Mouse (Mus musculus): Measurements from ENCODE around the gene Aldh8a1. TPM values are rescaled to one million over a fixed set of nuclear protein-coding genes. Genes with fewer than 3 reads are reported as not detected.

The Aldh8a1 gene
- polyA plus RNA-seq, 1 experiment from 2014 or later: 0.19 TPM

DNA sequence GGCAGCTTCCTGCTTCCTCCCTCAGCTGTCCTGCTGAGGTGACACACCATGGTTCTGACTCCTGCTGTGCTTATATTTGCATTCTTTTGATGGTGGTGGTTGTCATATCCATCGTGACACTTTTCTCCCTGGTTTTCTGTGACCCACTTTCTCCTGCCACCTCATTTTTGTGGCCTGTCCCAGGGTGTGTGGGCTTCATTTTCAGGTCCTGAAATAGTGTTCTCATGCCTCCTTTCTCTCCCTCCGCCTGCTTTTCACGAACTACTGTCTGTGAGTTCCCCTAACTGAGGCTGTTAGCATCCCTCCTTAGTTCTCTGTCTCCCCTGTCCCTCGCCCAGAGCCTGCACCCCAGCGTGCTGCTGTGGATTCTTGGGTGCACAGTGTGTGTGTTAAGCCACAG lies 23.2 kb upstream of the Aldh8a1 start:
- Histone ChIP-seq H3K27ac (no peak overlapping the region), H3K4me3 (no peak overlapping the region), H3K36me3 (peaks cover 66% of the 10 kb centered on the region), H3K4me1 (no peaks in the 10 kb centered on the region), H3K27me3 (ENCODE audit: insufficient read depth, poor library complexity, severe bottlenecking) (no peaks in the 10 kb centered on the region), H3K9me3 (no peaks in the 10 kb centered on the region)
- no peak for DNase-seq (ENCODE audit: low spot score)
- WGBS: 63% methylated on average over 5 of the region's 5 CpGs

DNA sequence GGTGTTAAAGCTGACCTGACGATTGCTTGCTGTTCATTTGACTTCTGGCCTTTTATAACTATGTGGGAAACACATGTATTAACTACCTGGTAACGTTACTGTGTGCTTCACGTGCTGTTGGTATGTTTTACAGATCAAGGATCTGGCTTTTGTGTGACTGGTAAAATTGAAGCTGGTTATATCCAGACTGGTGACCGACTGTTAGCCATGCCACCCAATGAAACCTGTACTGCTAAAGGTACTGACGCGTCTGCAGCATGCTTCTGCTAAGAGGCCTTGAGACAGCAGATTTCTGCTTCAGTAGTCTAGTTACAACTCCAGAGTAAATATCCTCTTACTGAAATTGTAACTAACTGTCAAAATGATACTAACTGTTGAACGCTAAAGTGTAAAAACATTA lies 22.6 kb upstream of the Aldh8a1 start:
- no peak overlapping the region for H3K4me3 ChIP-seq
- 95% methylated on average over 7 of the region's 7 CpGs for WGBS
- peaks cover 71% of the 10 kb centered on the region for H3K36me3 ChIP-seq
- no peaks in the 10 kb centered on the region for H3K27me3 ChIP-seq (ENCODE audit: insufficient read depth, poor library complexity, severe bottlenecking)
- H3K9me3 ChIP-seq: no peaks in the 10 kb centered on the region
- DNase-seq (ENCODE audit: low spot score): no peak
- H3K4me1 ChIP-seq: no peaks in the 10 kb centered on the region
- H3K27ac ChIP-seq: no peak overlapping the region

DNA sequence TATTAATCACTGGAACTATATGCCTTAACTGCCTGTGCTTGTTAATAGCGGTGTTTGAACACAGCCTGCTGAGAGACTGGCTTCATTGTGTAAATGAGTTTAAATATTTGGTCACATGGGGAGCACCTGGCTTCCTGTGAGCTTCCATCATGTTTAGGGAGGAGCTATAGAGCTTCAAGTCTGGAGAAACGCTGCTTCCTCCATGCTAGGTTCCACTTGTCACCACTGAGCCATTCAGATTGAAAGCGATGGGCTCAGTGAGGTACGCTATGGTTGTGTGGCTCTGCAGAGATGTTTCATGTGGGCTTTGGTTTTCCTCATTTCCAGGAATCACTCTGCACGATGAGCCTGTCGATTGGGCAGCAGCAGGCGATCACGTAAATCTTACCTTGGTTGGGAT lies 19.1 kb upstream of the Aldh8a1 start:
- DNase-seq (ENCODE audit: low spot score): no peak
- Histone ChIP-seq H3K36me3 (peaks cover 58% of the 10 kb centered on the region), H3K27me3 (ENCODE audit: insufficient read depth, poor library complexity, severe bottlenecking) (no peaks in the 10 kb centered on the region), H3K4me1 (no peaks in the 10 kb centered on the region), H3K27ac (no peak overlapping the region), H3K4me3 (no peak overlapping the region), H3K9me3 (no peaks in the 10 kb centered on the region)
- 93% methylated on average over 8 of the region's 8 CpGs for WGBS

DNA sequence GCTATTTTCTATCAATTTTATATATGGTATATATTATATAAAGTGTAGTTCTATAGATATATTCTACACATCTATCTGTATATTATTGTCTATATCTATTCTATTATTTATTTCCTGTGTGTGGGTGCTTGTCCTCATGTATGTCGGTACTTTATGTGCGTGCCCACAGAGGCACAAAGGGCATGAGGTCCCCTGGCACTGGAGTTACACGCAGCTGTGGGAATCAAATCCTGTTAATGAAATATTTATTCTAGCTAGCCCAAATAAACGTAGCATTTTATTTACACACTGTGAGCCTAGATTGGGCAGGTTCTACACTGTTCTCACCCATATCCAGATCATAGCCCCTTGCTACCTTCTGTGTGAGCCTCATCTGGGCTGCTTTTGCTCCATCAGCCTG lies 18.0 kb upstream of the Aldh8a1 start:
- Histone ChIP-seq H3K4me3 (no peak overlapping the region), H3K27ac (no peak overlapping the region), H3K4me1 (no peaks in the 10 kb centered on the region), H3K36me3 (peaks cover 54% of the 10 kb centered on the region), H3K9me3 (no peaks in the 10 kb centered on the region), H3K27me3 (ENCODE audit: insufficient read depth, poor library complexity, severe bottlenecking) (no peaks in the 10 kb centered on the region)
- 92% methylated on average over 4 of the region's 4 CpGs for WGBS
- no peak for DNase-seq (ENCODE audit: low spot score)

DNA sequence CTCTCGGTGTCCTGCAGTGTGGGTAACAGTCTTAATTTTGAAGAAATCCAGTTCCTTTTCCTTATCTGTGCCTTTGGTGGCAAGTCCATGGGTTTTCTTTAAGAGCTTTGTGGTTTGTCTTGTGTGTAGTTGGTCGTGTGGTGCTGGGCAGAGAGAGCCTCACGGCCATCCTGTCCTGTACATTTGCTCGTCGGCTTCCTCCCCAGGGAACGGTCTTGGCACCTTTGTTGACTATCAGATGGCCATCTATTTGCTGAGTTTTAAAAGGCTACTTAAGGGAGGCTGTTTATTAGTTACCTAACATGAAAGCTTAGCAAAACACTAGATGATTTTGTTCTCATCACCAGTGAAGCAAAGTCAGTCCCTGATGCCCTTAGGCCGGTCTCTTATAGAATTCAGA lies 15.2 kb upstream of the Aldh8a1 start:
- peaks cover 54% of the 10 kb centered on the region for H3K36me3 ChIP-seq
- no peak overlapping the region for H3K4me3 ChIP-seq
- H3K4me1 ChIP-seq: peaks cover 4% of the 10 kb centered on the region; the same call in 1 of the 2 replicates
- H3K27me3 ChIP-seq (ENCODE audit: insufficient read depth, poor library complexity, severe bottlenecking): no peaks in the 10 kb centered on the region
- DNase-seq (ENCODE audit: low spot score): no peak
- H3K27ac ChIP-seq: no peak overlapping the region
- WGBS: 81% methylated on average over 7 of the region's 7 CpGs
- H3K9me3 ChIP-seq: no peaks in the 10 kb centered on the region

DNA sequence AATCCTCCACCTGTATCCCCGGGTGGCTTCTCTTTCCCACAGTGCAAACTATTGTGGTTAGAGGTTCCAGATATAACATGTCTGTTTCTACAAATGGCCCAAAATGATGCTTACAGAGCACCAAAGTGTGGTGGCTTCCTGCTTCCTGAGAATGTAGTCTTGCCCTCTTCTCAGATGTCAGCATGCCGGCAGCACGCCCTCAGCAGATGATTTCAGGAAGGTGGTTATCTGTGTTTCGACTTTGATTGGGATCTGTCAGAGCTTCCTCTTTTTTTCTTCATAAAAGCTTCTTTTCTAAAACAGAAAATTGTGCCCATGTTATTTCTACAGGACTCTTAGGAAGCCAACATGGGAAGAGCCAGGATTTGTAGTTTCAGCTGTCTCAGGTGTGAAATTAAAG lies 13.8 kb upstream of the Aldh8a1 start:
- DNase-seq (ENCODE audit: low spot score): no peak
- H3K9me3 ChIP-seq: no peaks in the 10 kb centered on the region
- peaks cover 59% of the 10 kb centered on the region for H3K36me3 ChIP-seq
- peaks cover 4% of the 10 kb centered on the region; the same call in 1 of the 2 replicates for H3K4me1 ChIP-seq
- no peaks in the 10 kb centered on the region for H3K27me3 ChIP-seq (ENCODE audit: insufficient read depth, poor library complexity, severe bottlenecking)
- WGBS: 80% methylated on average over 4 of the region's 4 CpGs
- H3K4me3 ChIP-seq: no peak overlapping the region
- no peak overlapping the region for H3K27ac ChIP-seq

DNA sequence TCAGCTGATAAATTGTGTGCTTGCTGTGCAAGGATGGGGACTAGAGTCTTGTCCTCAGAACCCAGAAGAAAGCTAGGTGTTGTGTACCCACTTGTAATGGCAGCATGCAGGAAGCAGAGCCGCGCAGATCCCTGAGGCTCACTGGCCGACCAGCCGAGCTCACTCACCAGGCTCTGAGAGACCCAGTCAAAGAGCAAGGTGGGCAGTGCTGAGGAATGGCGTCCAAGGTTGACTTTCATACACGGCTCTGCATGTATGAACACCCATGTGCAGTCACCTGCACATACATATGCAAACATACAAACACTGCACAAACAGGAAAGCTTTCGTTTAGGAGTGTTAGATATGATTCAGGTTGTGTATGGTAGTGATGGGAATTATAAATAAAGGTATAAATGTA lies 12.1 kb upstream of the Aldh8a1 start:
- no peaks in the 10 kb centered on the region for H3K27me3 ChIP-seq (ENCODE audit: insufficient read depth, poor library complexity, severe bottlenecking)
- peaks cover 69% of the 10 kb centered on the region for H3K36me3 ChIP-seq
- WGBS: 86% methylated on average over 7 of the region's 7 CpGs
- peaks cover 4% of the 10 kb centered on the region; the same call in 1 of the 2 replicates for H3K4me1 ChIP-seq
- H3K4me3 ChIP-seq: no peak overlapping the region
- no peaks in the 10 kb centered on the region for H3K9me3 ChIP-seq
- H3K27ac ChIP-seq: no peak overlapping the region
- DNase-seq (ENCODE audit: low spot score): no peak

DNA sequence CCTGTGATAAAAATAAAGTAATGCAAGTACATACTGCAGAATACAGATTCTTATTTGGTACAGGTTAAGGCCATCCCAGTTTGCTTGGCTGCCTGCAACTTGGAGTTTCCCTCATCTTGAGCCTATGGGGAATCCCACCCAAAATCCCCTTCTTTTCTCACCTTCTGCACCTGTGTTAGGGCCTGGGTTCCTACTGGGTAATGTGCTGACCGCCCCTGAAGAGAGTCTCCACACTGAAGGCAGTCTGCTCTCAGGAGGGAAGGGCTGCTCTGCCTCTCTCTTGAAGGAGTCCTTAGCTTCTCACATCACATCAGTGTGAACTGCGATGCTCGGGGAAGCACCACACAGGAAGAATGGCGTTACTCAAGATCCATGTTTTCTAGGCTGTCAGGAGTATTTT lies 11.2 kb upstream of the Aldh8a1 start:
- H3K4me1 ChIP-seq: peaks cover 4% of the 10 kb centered on the region; the same call in 1 of the 2 replicates
- no peak for DNase-seq (ENCODE audit: low spot score)
- 74% methylated on average over 4 of the region's 4 CpGs for WGBS
- H3K27me3 ChIP-seq (ENCODE audit: insufficient read depth, poor library complexity, severe bottlenecking): no peaks in the 10 kb centered on the region
- no peak overlapping the region for H3K4me3 ChIP-seq
- peaks cover 72% of the 10 kb centered on the region for H3K36me3 ChIP-seq
- H3K27ac ChIP-seq: no peak overlapping the region
- H3K9me3 ChIP-seq: no peaks in the 10 kb centered on the region

DNA sequence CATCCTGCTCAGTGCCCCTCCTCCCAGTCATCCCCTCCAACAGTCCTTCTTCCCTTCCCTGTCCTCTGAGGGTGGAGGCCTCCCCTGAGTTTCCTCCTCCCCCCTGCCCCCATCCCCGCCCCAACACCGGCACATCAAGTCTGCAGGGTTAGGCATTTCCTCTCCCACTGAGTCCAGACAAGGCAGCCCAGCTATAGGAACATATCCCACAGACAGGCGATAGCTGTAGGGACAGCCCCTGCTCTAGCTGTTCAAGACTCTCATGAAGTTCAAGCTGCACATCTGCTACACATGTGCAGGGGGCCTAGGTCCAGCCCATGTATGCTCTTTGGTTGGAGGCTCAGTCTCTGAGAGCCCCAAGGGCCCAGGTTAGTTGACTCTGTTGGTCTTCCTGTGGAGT lies 10.6 kb upstream of the Aldh8a1 start:
- no peaks in the 10 kb centered on the region for H3K27me3 ChIP-seq (ENCODE audit: insufficient read depth, poor library complexity, severe bottlenecking)
- DNase-seq (ENCODE audit: low spot score): peak; percentile 72
- H3K27ac ChIP-seq: no peak overlapping the region
- no peak overlapping the region for H3K4me3 ChIP-seq
- H3K4me1 ChIP-seq: peaks cover 4% of the 10 kb centered on the region; the same call in 1 of the 2 replicates
- 65% methylated on average over 3 of the region's 3 CpGs for WGBS
- H3K9me3 ChIP-seq: no peaks in the 10 kb centered on the region
- peaks cover 69% of the 10 kb centered on the region for H3K36me3 ChIP-seq

DNA sequence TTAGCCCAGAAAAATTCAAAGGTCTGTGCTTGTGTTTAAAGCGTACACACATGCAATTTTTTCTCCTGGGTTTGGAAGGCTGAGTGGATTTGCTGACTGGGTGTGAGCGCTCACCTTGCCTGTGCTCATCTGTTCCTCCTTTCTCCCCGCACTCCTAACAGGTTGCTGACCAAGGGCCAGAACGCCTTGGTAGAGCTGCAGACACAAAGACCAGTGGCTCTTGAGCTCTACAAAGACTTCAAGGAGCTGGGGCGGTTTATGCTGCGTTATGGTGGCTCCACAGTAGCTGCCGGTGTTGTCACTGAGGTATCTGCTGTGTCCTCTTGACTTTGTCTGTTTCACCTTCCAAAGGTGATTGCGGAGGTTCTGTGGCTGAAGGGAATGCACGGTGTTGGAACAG lies 9.6 kb upstream of the Aldh8a1 start:
- H3K36me3 ChIP-seq: peaks cover 64% of the 10 kb centered on the region
- H3K27me3 ChIP-seq (ENCODE audit: insufficient read depth, poor library complexity, severe bottlenecking): no peaks in the 10 kb centered on the region
- H3K4me1 ChIP-seq: peaks cover 4% of the 10 kb centered on the region; the same call in 1 of the 2 replicates
- no peaks in the 10 kb centered on the region for H3K9me3 ChIP-seq
- no peak overlapping the region for H3K4me3 ChIP-seq
- H3K27ac ChIP-seq: no peak overlapping the region
- peak; percentile 51 for DNase-seq (ENCODE audit: low spot score)
- 89% methylated on average over 9 of the region's 9 CpGs for WGBS

DNA sequence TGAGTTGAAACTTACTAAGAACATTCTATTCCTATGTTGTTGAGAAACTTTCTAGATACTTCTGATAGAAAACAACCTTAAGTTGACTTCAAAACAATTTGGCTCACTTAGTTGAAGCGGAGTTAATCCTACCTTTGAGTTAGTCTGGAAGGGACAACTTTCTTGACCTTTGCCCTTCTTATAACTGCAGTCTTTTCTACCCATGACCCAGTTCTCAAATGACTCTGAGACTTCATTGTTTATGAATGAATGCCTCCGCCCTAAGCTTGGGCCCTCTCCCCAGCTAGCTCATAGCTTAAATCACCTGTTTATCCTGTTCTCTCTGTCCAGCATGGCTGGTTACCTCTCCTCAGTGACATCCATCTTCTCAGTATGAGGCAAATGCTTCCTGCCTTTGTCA lies 7.5 kb upstream of the Aldh8a1 start:
- Histone ChIP-seq H3K9me3 (no peaks in the 10 kb centered on the region), H3K36me3 (peaks cover 49% of the 10 kb centered on the region), H3K27ac (no peak overlapping the region), H3K4me3 (no peak overlapping the region), H3K4me1 (peaks cover 4% of the 10 kb centered on the region; the same call in 1 of the 2 replicates), H3K27me3 (ENCODE audit: insufficient read depth, poor library complexity, severe bottlenecking) (no peaks in the 10 kb centered on the region)
- no peak for DNase-seq (ENCODE audit: low spot score)
- 93% methylated on average over 2 of the region's 2 CpGs for WGBS

DNA sequence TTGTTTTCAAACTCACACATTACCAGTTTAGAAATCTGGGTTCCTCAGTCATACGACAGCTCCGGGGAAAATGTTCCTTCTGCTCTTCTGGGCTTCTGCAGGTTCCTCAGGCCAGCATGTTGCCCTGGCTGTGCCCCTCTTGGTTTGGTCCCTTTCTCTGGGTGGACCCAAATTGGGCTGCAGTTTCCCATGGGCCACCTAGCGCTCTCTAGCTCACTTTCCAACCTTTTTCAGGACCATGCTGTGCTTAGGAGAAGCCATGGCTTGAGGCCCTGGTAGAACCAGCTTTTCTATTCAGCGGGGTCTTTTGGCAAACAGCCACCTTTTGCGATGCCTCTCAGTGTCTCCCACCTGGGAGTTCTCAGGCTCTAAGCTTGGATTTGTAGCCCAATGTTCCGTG lies 4.8 kb upstream of the Aldh8a1 start:
- DNase-seq (ENCODE audit: low spot score): peak; percentile 73
- WGBS: 93% methylated on average over 6 of the region's 6 CpGs
- Histone ChIP-seq H3K4me3 (no peak overlapping the region), H3K36me3 (peaks cover 30% of the 10 kb centered on the region), H3K4me1 (no peaks in the 10 kb centered on the region), H3K27ac (no peak overlapping the region), H3K27me3 (ENCODE audit: insufficient read depth, poor library complexity, severe bottlenecking) (no peaks in the 10 kb centered on the region), H3K9me3 (no peaks in the 10 kb centered on the region)

DNA sequence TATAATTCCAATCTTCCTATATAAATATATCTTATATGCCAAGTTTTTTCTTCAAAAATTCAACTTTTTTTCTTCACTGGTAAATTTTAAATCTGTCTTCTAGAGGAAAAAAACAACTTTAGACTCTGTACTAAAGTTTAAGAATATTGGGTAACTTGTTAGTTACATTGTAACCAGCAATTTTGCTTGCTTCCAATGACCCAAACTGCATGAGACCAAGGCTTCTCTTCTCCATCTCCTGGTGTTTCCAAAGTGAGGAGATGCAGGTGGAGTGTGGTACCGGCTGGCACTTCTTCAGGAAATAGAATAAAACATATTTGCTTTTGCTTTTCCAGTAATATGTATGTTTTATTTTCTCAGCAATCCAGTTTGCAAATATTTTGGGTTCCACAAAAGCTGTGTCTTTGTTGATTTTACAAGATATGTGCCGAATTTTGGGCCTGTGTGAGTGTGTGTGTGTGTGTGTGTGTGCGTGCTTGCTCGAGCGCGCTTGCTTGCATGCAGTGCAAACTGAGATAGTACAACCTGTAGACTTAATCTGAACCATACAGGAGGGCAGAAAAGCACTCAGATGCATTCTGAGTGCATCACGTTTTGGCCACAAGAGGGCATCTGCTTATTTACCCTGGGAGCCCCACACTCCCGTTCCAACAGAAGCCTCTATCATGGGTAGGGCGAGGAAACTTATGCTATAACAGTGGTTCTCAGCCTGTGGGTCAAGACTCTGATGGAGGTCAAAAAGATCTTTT lies 1.3 kb downstream of the Aldh8a1 start:
- Histone ChIP-seq H3K27ac (no peak overlapping the region), H3K4me1 (no peaks in the 10 kb centered on the region), H3K27me3 (ENCODE audit: insufficient read depth, poor library complexity, severe bottlenecking) (no peaks in the 10 kb centered on the region), H3K4me3 (no peak overlapping the region), H3K9me3 (no peaks in the 10 kb centered on the region), H3K36me3 (no peaks in the 10 kb centered on the region)
- WGBS: 65% methylated on average over 9 of the region's 9 CpGs
- DNase-seq (ENCODE audit: low spot score): no peak

DNA sequence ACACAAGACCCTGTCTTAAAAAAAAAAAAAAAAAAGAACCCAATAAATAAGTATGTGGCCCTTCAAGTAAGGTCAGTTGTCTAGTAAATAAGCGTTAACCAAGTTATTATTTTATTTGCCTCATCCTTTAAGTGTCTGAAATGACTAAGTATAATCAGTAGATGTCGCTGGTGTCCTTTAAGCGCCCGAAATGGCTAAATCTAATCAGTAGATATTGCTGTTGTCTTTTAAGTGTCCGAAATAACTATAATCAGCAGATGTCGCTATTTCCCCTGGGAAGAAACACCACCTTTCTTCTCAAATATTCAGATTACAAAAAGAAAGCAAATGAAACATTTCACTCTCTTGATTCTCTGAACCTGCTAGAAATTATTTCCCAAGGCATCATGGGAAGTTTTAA lies 5.8 kb downstream of the Aldh8a1 start:
- H3K27me3 ChIP-seq (ENCODE audit: insufficient read depth, poor library complexity, severe bottlenecking): no peaks in the 10 kb centered on the region
- H3K9me3 ChIP-seq: no peaks in the 10 kb centered on the region
- DNase-seq (ENCODE audit: low spot score): no peak
- peaks cover 13% of the 10 kb centered on the region; the same call in 1 of the 2 replicates for H3K4me1 ChIP-seq
- no peak overlapping the region for H3K27ac ChIP-seq
- WGBS: 20% methylated on average over 6 of the region's 6 CpGs
- no peak overlapping the region for H3K4me3 ChIP-seq
- no peaks in the 10 kb centered on the region for H3K36me3 ChIP-seq
